Mouse (Mus musculus) myocyte (in vitro differentiated cells): ENCODE results near the gene Ccn1.

Experiments used
- CEBPB ChIP-seq: IDR thresholded peaks from 2 replicates; pipeline ENCODE4 v1.6.1; 2011; ENCODE audit warnings: mild to moderate bottlenecking, moderate library complexity; ENCODE audit not compliant: poor library complexity, insufficient read depth, severe bottlenecking
- E2F4 ChIP-seq: IDR thresholded peaks from one replicate; pipeline ENCODE4 v1.6.1; 2011; ENCODE audit warnings: mild to moderate bottlenecking, control low read depth, moderate library complexity; ENCODE audit not compliant: insufficient read depth
- MAX ChIP-seq: IDR thresholded peaks from one replicate; pipeline ENCODE4 v1.6.1; 2011; ENCODE audit warnings: low read depth, mild to moderate bottlenecking, control low read depth
- MYOD1 ChIP-seq, 3 experiments: IDR thresholded peaks; one replicate each; pipeline ENCODE4 v1.6.1; 2011; ENCODE audit warnings: control low read depth in 2 of 3, low read depth in 2 of 3, mild to moderate bottlenecking in 2 of 3, moderate library complexity in 1 of 3; ENCODE audit not compliant: insufficient read length in 2 of 3, control insufficient read depth in 1 of 3
- MYOG ChIP-seq, 3 experiments: IDR thresholded peaks; one replicate each; pipeline ENCODE4 v1.6.1; 2011; ENCODE audit warnings: control low read depth in 2 of 3, low read depth in 2 of 3, mild to moderate bottlenecking in 2 of 3; ENCODE audit not compliant: insufficient read length in 2 of 3, control insufficient read depth in 1 of 3, insufficient read depth in 1 of 3
- POLR2A ChIP-seq: IDR thresholded peaks from one replicate; pipeline ENCODE4 v1.6.1; 2011; ENCODE audit warnings: low read depth, mild to moderate bottlenecking, control low read depth, moderate library complexity; ENCODE audit not compliant: insufficient read length
- POLR2AphosphoS2 ChIP-seq: IDR thresholded peaks from one replicate; pipeline ENCODE4 v1.6.1; 2011; ENCODE audit warnings: low read depth, control low read depth; ENCODE audit not compliant: insufficient read length
- REST ChIP-seq: IDR thresholded peaks from one replicate; pipeline ENCODE4 v1.6.1; 2011; ENCODE audit warnings: mild to moderate bottlenecking, control low read depth, moderate library complexity; ENCODE audit not compliant: insufficient read depth, insufficient read length
- SRF ChIP-seq: IDR thresholded peaks from one replicate; pipeline ENCODE4 v1.6.1; 2011; ENCODE audit warnings: low read depth; ENCODE audit not compliant: control insufficient read depth, insufficient read length
- TCF12 ChIP-seq: IDR thresholded peaks from one replicate; pipeline ENCODE4 v1.6.1; 2011; ENCODE audit warnings: mild to moderate bottlenecking, control low read depth; ENCODE audit not compliant: poor library complexity, insufficient read depth, severe bottlenecking
- USF1 ChIP-seq: IDR thresholded peaks from one replicate; pipeline ENCODE4 v1.6.1; 2011; ENCODE audit warnings: low read depth, mild to moderate bottlenecking, control low read depth, moderate library complexity

GRCm38 (mm10) chr3:145654944-145655343, 5.2 kb upstream of the Ccn1 start:
- TF ChIP-seq POLR2A (no peak), TCF12 (no peak), SRF (peak; percentile 28), REST (no peak), E2F4 (no peak), USF1 (no peak), MAX (no peak), CEBPB (no peak), MYOD1 (IDR thresholded peaks at IDR 0.05; ENCODE audit: control insufficient read depth in 1 of 3, insufficient read length in 2 of 3, low read depth in 2 of 3) (peak in 1 of 3 experiments; percentile 44), POLR2AphosphoS2 (no peak), MYOG (IDR thresholded peaks at IDR 0.05; ENCODE audit: control insufficient read depth in 1 of 3, insufficient read depth in 1 of 3, insufficient read length in 2 of 3, low read depth in 2 of 3) (peak in 2 of 3 experiments; percentile 20 to 71)
